Mouse (Mus musculus) liver, embryonic 13.5 days (tissue): Measurements from ENCODE around the gene Krt88. TPM values are rescaled to one million over a fixed set of nuclear protein-coding genes. Genes with fewer than 3 reads are reported as not detected.

Experiments
- ATAC-seq: fragments of 200-750 bp; cut with Nextera tagmentation; 2 replicates; pipeline ENCODE4 v1.8.0; 2017; ENCODE audit warnings: low read depth, mild to moderate bottlenecking, moderate number of reproducible peaks, moderate library complexity
- DNase-seq: peaks from one replicate; pipeline ENCODE4 v3.0.0; 2022
- H3K27ac ChIP-seq: fragments of 300-500 bp; sonication (generic); 2 replicates; pipeline ENCODE4 v1.5.1; 2015; ENCODE audit warnings: moderate library complexity, mild to moderate bottlenecking, inconsistent platforms
- H3K27me3 ChIP-seq: fragments of 300-500 bp; sonication (generic); 2 replicates; pipeline ENCODE4 v1.6.1; 2015; ENCODE audit warnings: mild to moderate bottlenecking, inconsistent platforms
- H3K36me3 ChIP-seq: fragments of 300-500 bp; sonication (generic); 2 replicates; pipeline ENCODE4 v1.6.1; 2015; ENCODE audit warnings: mild to moderate bottlenecking, inconsistent platforms
- H3K4me1 ChIP-seq: fragments of 300-500 bp; sonication (generic); replicated peaks from 2 replicates; pipeline ENCODE4 v1.6.1; 2015; ENCODE audit warnings: inconsistent platforms
- H3K4me2 ChIP-seq: fragments of 300-500 bp; sonication (generic); 2 replicates; pipeline ENCODE4 v1.6.1; 2015; ENCODE audit warnings: inconsistent platforms, mild to moderate bottlenecking, moderate library complexity
- H3K4me3 ChIP-seq: fragments of 300-500 bp; sonication (generic); replicated peaks from 2 replicates; pipeline ENCODE4 v1.5.1; 2015; ENCODE audit warnings: mild to moderate bottlenecking, inconsistent platforms
- H3K9ac ChIP-seq: fragments of 300-500 bp; sonication (generic); 2 replicates; pipeline ENCODE4 v1.6.1; 2015; ENCODE audit warnings: mild to moderate bottlenecking, inconsistent platforms
- H3K9me3 ChIP-seq: fragments of 300-500 bp; sonication (generic); replicated peaks from 2 replicates; pipeline ENCODE4 v1.6.1; 2016; ENCODE audit warnings: inconsistent platforms
- WGBS: fragments of 180-500 bp; shearing (Covaris S2); methylation state at CpG from one replicate; pipeline ENCODE4 v1.1.7; 2015; ENCODE audit not compliant: insufficient replicate concordance; 5-methylcytosine and 5-hydroxymethylcytosine counted together
- polyA plus RNA-seq: library from polyadenylated mRNA; unstranded; fragments of >200 nt; fragmentation: Nextera tagmentation; extraction: Ambion mirVana; gene quantifications from 2 replicates; pipeline ENCODE4 v1.2.1, GENCODE M21; 2015

Gene Krt88
- polyA plus RNA-seq, 1 experiment from 2014 or later = not detected

DNA sequence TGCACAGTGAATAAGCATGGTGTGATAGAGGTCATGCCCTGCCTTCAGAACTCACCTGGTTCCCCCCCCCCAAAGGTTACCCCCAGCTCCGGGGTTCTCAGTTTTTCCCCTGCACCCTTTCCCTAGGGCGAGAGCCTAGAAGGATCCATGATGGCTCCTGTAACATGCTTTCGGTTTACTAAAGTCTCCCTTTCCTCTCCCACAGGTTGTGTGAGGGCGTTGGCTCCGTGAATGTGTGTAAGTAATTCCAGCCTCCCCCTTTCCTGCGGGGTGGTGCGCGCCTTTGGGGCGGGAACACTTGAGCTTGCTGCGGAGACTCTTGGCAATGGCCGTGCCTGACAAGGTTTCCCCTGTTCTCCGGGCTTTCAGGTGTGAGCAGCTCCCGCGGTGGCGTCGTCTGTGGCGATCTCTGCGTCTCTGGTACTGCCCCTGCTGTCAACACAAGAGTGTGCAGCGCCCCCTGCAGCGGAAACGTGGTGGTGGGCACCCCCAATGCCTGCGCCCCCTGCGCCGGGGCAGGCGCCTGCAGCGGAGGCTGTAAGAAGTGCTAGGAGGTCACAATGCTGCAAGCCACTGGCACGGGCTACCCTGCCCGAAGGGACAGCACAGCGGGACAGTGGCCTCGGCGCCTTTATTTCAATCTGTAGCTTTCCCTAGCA lies 31.6 kb downstream of the Krt88 start:
- peaks cover 15% of the 10 kb centered on the region for H3K27me3 ChIP-seq
- DNase-seq (no peak), ATAC-seq (no peak)
- peak overlapping the region; percentile 37 for H3K4me2 ChIP-seq
- H3K9ac ChIP-seq = no peak overlapping the region
- H3K9me3 ChIP-seq = no peaks in the 10 kb centered on the region
- peaks cover 5% of the 10 kb centered on the region; the same call in 1 of the 2 replicates for H3K4me1 ChIP-seq
- H3K4me3 ChIP-seq = no peak overlapping the region
- WGBS = 9% methylated on average over 31 of the region's 31 CpGs
- H3K36me3 ChIP-seq = no peaks in the 10 kb centered on the region
- H3K27ac ChIP-seq = no peak overlapping the region

DNA sequence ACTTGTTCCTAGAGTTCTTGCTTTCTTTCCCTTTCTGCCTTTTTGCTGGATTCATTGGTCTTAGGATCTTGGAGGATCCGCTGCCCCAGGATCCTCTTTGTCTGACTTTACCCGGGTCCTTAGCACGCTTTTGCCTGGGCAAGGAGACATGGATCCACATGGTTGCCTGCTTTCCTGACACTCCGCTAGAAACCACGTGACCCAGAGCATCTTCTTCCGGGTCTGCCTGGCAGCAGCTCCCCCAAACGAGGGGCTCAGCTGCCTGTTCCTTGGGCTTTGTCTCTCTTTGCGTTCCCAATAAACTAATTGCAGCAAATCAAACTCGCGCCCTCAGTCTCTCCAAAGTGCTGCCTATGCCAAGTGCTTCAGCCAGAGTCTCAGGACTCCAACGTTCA lies 32.1 kb downstream of the Krt88 start:
- peak overlapping the region; percentile 37 for H3K4me2 ChIP-seq
- ATAC-seq = no peak
- no peak overlapping the region for H3K9ac ChIP-seq

DNA sequence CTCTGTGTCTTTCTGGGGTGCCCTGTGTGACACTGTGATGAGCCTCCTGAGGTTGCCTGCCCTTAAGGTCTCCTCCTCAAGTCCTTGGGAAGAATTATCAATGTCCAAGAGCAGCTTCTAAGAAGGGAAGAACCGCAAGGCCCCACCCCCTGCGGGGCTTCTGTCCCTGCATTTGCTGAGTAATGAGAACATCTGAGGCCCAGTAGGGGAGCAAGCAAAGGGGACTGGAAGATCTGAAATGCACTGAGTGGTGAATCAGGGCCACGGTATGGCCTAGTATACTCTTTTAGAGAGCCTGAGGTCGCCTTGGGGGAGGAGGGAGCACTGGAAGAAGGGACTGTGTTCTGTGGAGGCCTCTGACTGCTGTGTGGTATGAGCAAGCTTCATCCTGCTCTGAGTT lies 34.5 kb downstream of the Krt88 start:
- H3K4me3 ChIP-seq = no peak overlapping the region
- no peak overlapping the region for H3K27ac ChIP-seq
- no peak overlapping the region for H3K4me2 ChIP-seq
- H3K4me1 ChIP-seq = peaks cover 5% of the 10 kb centered on the region; the same call in 1 of the 2 replicates
- ATAC-seq (no peak), DNase-seq (no peak)
- WGBS = 33% methylated on average over 4 of the region's 4 CpGs
- H3K27me3 ChIP-seq = peaks cover 15% of the 10 kb centered on the region
- H3K9me3 ChIP-seq = no peaks in the 10 kb centered on the region
- H3K9ac ChIP-seq = no peak overlapping the region
- no peaks in the 10 kb centered on the region for H3K36me3 ChIP-seq

More for the DNA sequence above, 32.1 kb downstream of the Krt88 start:
- Histone ChIP-seq H3K4me1 (peaks cover 5% of the 10 kb centered on the region; the same call in 1 of the 2 replicates), H3K27ac (no peak overlapping the region), H3K4me3 (no peak overlapping the region), H3K36me3 (no peaks in the 10 kb centered on the region), H3K27me3 (peaks cover 15% of the 10 kb centered on the region), H3K9me3 (no peaks in the 10 kb centered on the region)
- whole genome bisulfite sequencing = 28% methylated on average over 11 of the region's 11 CpGs
- DNase-seq = no peak

DNA sequence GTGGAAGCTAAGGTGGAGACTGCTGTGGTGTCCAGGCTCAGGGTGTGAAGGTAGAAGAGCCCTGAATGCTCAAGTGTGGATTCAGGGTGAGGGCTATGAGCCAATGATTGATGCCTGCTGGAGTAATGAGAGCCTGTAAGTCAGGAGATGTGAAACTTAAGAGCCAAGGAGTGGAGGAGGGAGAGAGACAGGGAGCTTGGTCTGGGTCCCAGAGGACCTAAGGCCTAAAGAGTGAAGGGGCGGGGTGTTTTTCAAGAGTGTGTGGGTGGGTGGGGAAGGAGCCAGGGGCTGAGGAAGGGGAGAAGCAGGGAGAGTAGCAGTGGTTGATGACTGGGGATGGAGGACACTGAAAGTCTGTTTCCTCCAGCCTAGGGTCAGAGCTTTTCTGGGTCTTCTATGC lies 36.1 kb downstream of the Krt88 start:
- H3K4me1 ChIP-seq = peaks cover 5% of the 10 kb centered on the region; the same call in 1 of the 2 replicates
- no peak overlapping the region for H3K4me2 ChIP-seq
- ATAC-seq (no peak), DNase-seq (no peak)
- H3K9ac ChIP-seq = no peak overlapping the region
- H3K36me3 ChIP-seq = no peaks in the 10 kb centered on the region
- 56% methylated on average over 1 of the region's 1 CpGs for WGBS
- no peak overlapping the region for H3K27ac ChIP-seq
- H3K4me3 ChIP-seq = no peak overlapping the region
- no peaks in the 10 kb centered on the region for H3K9me3 ChIP-seq
- peaks cover 12% of the 10 kb centered on the region for H3K27me3 ChIP-seq

- DNase-seq (no peak), ATAC-seq (no peak)
- Histone ChIP-seq H3K9ac (no peak overlapping the region), H3K4me1 (no peaks in the 10 kb centered on the region), H3K27ac (no peak overlapping the region), H3K9me3 (no peaks in the 10 kb centered on the region), H3K4me3 (no peak overlapping the region), H3K36me3 (no peaks in the 10 kb centered on the region), H3K4me2 (no peak overlapping the region), H3K27me3 (no peaks in the 10 kb centered on the region)
- WGBS = 35% methylated on average over 1 of the region's 1 CpGs
Observed at GRCm38 (mm10) chr15:101484939-101485338, 37.4 kb downstream of the Krt88 start.

DNA sequence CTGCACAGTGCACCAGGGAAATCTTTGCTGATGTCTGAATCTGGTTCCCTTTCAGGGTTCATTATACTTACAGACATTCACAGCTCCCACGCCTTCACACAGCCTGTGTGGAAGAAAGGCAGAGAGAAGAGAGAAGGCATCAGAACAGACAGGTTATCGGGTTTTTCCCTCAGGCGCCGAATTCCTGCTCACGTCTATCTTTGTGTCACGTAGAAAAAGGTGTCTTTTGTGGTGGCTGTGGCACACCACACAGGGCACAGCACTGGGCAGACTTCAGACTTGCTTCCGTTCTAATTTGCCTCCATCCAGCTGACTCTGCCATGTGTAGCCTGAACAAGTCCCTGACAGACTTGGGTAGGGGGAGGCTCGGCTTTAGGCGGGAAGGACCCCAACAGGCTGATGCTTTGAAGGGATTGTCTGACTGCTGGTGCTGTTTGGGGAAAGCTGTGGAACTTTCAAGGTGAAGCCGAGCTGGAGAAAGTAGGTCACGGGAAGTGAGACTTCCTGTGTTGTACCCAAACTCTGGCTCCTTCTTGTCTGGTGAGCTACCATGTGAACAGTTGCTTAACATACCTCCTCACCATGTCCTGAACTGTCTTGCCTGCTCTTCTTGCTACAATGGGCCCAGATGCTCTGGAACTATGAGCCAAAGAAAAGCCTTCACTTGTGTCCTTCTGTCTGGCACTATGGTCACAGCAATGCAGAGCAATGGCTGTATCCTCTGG lies 38.5 kb downstream of the Krt88 start:
- no peak overlapping the region for H3K27ac ChIP-seq
- no peaks in the 10 kb centered on the region for H3K9me3 ChIP-seq
- no peak overlapping the region for H3K4me2 ChIP-seq
- H3K36me3 ChIP-seq = no peaks in the 10 kb centered on the region
- H3K27me3 ChIP-seq = no peaks in the 10 kb centered on the region
- H3K4me3 ChIP-seq = no peak overlapping the region
- WGBS = 57% methylated on average over 11 of the region's 11 CpGs
- no peak overlapping the region for H3K9ac ChIP-seq
- no peaks in the 10 kb centered on the region for H3K4me1 ChIP-seq
- DNase-seq (no peak), ATAC-seq (no peak)

DNA sequence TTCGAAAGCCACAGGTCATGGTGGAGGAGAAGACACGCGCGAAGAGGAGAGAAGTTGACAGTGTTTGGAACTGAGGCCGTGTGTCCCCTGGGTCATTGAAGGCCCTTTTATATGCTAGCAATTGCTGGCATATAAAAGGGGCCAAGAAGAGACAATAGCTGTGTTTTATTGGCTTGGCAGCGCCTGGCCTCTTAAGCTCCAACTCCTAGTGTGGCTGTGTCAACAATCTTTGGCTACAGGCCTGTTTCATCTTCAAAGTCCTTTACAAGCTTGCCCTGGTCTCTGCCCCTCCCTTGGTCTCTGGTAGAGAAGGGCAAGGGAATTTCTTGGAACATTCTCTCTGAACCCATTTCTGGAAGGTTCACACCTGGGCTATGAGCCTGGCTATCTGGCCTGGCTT lies 43.9 kb downstream of the Krt88 start, which contains the start of gene Krt83:
Gene Krt83, minus strand, starts transcription at position 82 of the 400 bp plus-strand sequence.
- no peaks in the 10 kb centered on the region for H3K9me3 ChIP-seq
- 80% methylated on average over 6 of the region's 6 CpGs for WGBS
- H3K4me1 ChIP-seq = no peaks in the 10 kb centered on the region
- H3K36me3 ChIP-seq = no peaks in the 10 kb centered on the region
- DNase-seq = no peak
- H3K4me2 ChIP-seq = no peak within 1 kb of the TSS
- no peak within 1 kb of the TSS for H3K4me3 ChIP-seq
- H3K27me3 ChIP-seq = no peaks in the 10 kb centered on the region
- no peak within 1 kb of the TSS for H3K27ac ChIP-seq
- no peak within 1 kb of the TSS for H3K9ac ChIP-seq
- ATAC-seq = no peak

GRCm38 (mm10) chr15:101492718-101493117 lies 45.2 kb downstream of the Krt88 start:
- Histone ChIP-seq H3K27me3 (no peaks in the 10 kb centered on the region), H3K9me3 (no peaks in the 10 kb centered on the region), H3K36me3 (no peaks in the 10 kb centered on the region), H3K27ac (no peak overlapping the region), H3K4me1 (no peaks in the 10 kb centered on the region), H3K9ac (no peak overlapping the region), H3K4me3 (no peak overlapping the region), H3K4me2 (no peak overlapping the region)
- DNase-seq = no peak
- 44% methylated on average over 8 of the region's 8 CpGs for WGBS
- ATAC-seq = no peak

GRCm38 (mm10) chr15:101493713-101494112 lies 46.2 kb downstream of the Krt88 start:
- Histone ChIP-seq H3K4me1 (no peaks in the 10 kb centered on the region), H3K27me3 (no peaks in the 10 kb centered on the region), H3K9me3 (no peaks in the 10 kb centered on the region), H3K4me3 (no peak overlapping the region), H3K36me3 (no peaks in the 10 kb centered on the region), H3K4me2 (no peak overlapping the region), H3K9ac (no peak overlapping the region), H3K27ac (no peak overlapping the region)
- DNase-seq (no peak), ATAC-seq (no peak)
- WGBS = 71% methylated on average over 6 of the region's 6 CpGs

GRCm38 (mm10) chr15:101494203-101494602 lies 46.7 kb downstream of the Krt88 start:
- no peaks in the 10 kb centered on the region for H3K36me3 ChIP-seq
- no peak overlapping the region for H3K4me3 ChIP-seq
- ATAC-seq (no peak), DNase-seq (no peak)
- no peaks in the 10 kb centered on the region for H3K9me3 ChIP-seq
- H3K4me2 ChIP-seq = no peak overlapping the region
- H3K27ac ChIP-seq = no peak overlapping the region
- H3K27me3 ChIP-seq = no peaks in the 10 kb centered on the region
- 35% methylated on average over 1 of the region's 1 CpGs for WGBS
- H3K9ac ChIP-seq = no peak overlapping the region
- H3K4me1 ChIP-seq = no peaks in the 10 kb centered on the region

GRCm38 (mm10) chr15:101495266-101495665 lies 47.7 kb downstream of the Krt88 start:
- H3K36me3 ChIP-seq = no peaks in the 10 kb centered on the region
- DNase-seq (no peak), ATAC-seq (no peak)
- H3K9ac ChIP-seq = no peak overlapping the region
- no peak overlapping the region for H3K27ac ChIP-seq
- H3K4me1 ChIP-seq = no peaks in the 10 kb centered on the region
- H3K4me2 ChIP-seq = no peak overlapping the region
- H3K4me3 ChIP-seq = no peak overlapping the region
- no peaks in the 10 kb centered on the region for H3K27me3 ChIP-seq
- no peaks in the 10 kb centered on the region for H3K9me3 ChIP-seq
- 73% methylated on average over 8 of the region's 8 CpGs for WGBS

DNA sequence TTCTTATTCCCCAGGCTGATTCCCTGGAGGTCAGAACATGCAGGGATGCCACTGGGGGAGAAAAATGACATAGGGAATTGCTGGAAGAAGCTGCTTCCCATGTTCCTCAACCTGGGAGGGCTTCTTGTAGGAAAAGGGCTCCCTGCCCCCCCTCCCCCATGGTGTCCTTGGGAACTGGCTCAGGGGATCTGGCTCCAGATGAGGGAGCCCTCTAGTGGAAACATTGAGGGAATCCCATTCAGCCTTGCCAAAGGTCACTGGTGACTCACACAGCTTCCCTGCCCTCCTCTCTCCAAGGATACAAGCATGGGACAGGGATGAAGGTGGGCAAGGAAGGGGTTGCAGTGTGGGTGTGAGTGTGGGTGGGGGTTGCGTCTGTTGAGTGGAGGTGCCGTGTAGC lies 49.6 kb downstream of the Krt88 start:
- Histone ChIP-seq H3K4me3 (no peak overlapping the region), H3K27me3 (no peaks in the 10 kb centered on the region), H3K4me2 (no peak overlapping the region), H3K36me3 (no peaks in the 10 kb centered on the region), H3K27ac (no peak overlapping the region), H3K9ac (no peak overlapping the region), H3K4me1 (no peaks in the 10 kb centered on the region), H3K9me3 (no peaks in the 10 kb centered on the region)
- DNase-seq (no peak), ATAC-seq (no peak)
- 50% methylated on average over 2 of the region's 2 CpGs for WGBS
